Mouse (Mus musculus) E14TG2a.4 (cell line): Measurements from ENCODE around the gene Adsl.

Experiments
- CTCF ChIP-seq: conservative IDR thresholded peaks from 2 replicates; pipeline ENCODE4 v1.5.1; 2014; ENCODE audit warnings: low read length
- POU5F1 ChIP-seq: IDR thresholded peaks from 2 replicates; pipeline ENCODE4 v1.6.1; 2014; ENCODE audit warnings: low read length, borderline replicate concordance

- TF ChIP-seq POU5F1 (no peak), CTCF (no peak)
Measured at GRCm38 (mm10) chr15:81015068-81015744, 66.9 kb downstream of the Adsl start.
